Mouse (Mus musculus): ENCODE data around the gene Chd1l.

Gene Chd1l

GRCm38 (mm10) chr3:97609845-97610410, at the start of gene Chd1l:
Gene Chd1l (minus strand): TSS chr3:97610203.
- peak; percentile 78 to 81 for DNase-seq (ENCODE audit: low spot score in 2 of 2)

GRCm38 (mm10) chr3:97659746-97660145, 49.7 kb upstream of the Chd1l start:
- DNase-seq (ENCODE audit: low spot score in 2 of 2) = no peak

DNA sequence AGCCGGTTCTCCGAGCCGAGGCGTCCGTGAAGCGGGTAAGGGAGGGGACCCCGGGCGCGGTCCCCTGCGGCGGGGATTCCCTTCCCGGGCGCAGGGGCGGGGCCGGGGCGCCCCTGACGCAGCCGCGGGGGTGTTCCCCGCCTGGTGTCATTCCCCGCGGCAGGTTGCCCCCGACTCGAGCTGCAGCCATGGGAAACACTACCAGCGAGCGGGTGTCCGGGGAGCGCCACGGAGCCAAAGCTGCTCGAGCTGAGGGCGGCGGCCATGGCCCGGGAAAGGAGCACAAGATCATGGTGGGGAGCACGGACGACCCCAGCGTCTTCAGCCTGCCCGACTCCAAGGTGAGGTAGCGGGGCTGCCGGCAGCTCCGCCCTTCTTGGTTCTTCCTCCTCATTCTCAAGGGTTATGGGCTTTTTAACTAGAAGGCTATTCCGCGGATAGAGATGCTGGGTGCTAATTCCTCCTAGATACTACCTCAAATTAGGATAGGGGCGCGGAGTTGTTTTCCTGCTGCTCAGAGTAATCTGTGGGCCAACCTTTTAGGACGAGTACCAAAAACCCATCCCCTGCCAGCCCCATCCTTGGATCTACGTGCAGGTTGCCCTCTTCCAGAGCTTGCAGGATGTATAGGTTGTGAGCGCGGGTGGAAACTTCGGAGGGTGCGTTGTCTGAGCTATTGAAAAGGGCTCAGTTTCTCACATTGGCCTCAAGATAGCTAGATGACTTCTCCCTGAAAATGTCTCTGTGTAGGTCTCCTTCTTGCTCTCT, 48.6 kb upstream of the Chd1l start:
- peak in 1 of 2 experiments; percentile 73 for DNase-seq (ENCODE audit: low spot score in 2 of 2)

GRCm38 (mm10) chr3:97657655-97658411, 47.8 kb upstream of the Chd1l start, which contains the start of gene Prkab2:
Gene Prkab2 (plus strand): TSS chr3:97658193.
- DNase-seq (ENCODE audit: low spot score in 2 of 2) = peak; percentile 99

GRCm38 (mm10) chr3:97654901-97655300, 44.9 kb upstream of the Chd1l start:
- no peak for DNase-seq (ENCODE audit: low spot score in 2 of 2)

- no peak for DNase-seq (ENCODE audit: low spot score in 2 of 2)
Observed at GRCm38 (mm10) chr3:97653781-97654180, 43.8 kb upstream of the Chd1l start.

GRCm38 (mm10) chr3:97651604-97652003, 41.6 kb upstream of the Chd1l start:
- DNase-seq (ENCODE audit: low spot score in 2 of 2) = no peak

DNA sequence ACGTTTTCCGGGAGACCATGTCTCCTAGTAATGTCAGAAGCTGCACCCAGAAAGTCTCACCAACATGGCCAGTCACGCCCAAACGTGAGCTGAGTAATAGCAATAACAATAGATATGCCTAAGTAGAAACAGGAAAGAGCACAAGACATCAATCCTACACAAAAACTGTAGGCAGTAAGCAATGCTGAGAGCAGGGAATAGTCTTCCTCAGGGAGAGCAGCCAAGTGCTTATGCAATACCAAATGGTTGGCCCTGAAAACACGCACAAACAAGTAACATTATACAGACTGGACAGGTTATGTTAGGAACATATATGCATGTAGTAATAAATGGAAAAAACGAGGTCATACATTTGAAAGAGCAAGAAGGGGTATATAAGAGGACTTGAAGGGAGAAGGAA, 39.5 kb upstream of the Chd1l start:
- DNase-seq (ENCODE audit: low spot score in 2 of 2) = no peak

DNA sequence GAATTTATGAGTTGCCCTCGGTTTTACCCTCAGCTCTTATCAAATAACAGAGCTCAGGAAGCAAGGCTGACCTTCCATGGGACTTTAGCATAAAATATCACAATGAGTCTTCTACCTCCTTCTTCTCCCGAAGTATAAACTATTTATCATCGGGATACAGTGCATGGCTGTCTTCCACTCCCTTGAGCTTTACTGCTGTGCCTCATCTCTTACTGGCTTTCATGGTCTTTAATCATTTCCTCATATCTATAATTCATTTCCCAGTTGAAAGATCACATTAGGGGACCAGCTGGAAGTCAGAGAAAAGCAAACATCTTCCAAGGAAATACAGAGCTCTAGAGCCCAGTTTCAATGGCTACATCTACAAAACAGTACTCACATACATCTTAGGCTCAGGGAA, 39.0 kb upstream of the Chd1l start:
- DNase-seq (ENCODE audit: low spot score in 2 of 2) = no peak

DNA sequence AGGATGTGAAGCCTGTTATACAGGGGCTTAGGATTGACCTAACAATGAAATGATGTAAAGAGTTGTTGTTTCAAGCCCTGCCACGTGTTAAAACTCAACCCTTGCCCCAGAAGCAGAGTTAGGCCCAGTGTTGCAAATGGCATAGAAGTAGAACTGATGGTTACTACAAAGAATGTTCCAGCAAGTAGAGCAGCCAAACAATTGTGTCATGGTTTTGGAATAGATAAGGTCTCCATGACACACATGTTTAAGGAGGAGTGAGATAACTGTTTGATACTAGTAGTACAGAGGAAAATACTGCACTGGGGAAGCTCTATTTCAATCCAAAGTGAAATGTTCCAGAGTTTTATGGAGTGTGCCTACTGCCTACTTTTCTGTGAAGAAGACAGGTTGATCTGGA, 38.5 kb upstream of the Chd1l start:
- DNase-seq (ENCODE audit: low spot score in 2 of 2) = no peak

GRCm38 (mm10) chr3:97642001-97642400, 32.0 kb upstream of the Chd1l start:
- DNase-seq (ENCODE audit: low spot score in 2 of 2) = no peak

- no peak for DNase-seq (ENCODE audit: low spot score in 2 of 2)
Observed at GRCm38 (mm10) chr3:97641396-97641795, 31.4 kb upstream of the Chd1l start.

- DNase-seq (ENCODE audit: low spot score in 2 of 2) = no peak
Observed at GRCm38 (mm10) chr3:97634288-97634761, 24.3 kb upstream of the Chd1l start.

- no peak for DNase-seq (ENCODE audit: low spot score in 2 of 2)
Observed at GRCm38 (mm10) chr3:97633456-97633855, 23.5 kb upstream of the Chd1l start.

DNA sequence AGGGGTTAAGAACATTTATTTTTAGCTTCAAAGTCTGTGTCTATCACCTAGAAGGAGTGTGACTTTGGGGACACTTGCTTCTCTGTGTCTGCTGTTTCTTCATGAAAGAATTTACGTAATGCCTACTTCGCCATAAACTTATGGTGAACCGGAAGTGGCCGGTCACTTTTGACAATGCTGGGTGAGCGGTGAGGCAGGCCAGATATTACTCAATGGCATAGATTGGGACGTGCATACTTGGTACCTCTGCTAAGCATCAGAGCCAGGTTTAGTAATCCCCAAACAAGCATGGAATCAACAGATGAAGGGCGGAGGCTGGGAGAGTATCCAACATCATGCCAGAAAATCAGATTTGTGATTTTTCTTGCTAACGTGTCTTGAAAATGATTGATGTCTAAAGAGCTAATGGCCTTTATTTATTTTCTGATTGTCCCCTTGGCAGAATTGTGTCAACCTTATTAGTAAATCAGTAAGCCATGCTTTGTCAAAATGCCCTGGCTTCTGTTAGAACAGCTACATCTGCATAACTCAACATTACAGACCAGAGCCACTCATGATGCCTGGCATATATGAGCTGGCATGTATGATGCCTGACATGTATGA, 21.4 kb upstream of the Chd1l start:
- no peak for DNase-seq (ENCODE audit: low spot score in 2 of 2)

- DNase-seq (ENCODE audit: low spot score in 2 of 2) = no peak
Observed at GRCm38 (mm10) chr3:97630746-97631145, 20.7 kb upstream of the Chd1l start.

DNA sequence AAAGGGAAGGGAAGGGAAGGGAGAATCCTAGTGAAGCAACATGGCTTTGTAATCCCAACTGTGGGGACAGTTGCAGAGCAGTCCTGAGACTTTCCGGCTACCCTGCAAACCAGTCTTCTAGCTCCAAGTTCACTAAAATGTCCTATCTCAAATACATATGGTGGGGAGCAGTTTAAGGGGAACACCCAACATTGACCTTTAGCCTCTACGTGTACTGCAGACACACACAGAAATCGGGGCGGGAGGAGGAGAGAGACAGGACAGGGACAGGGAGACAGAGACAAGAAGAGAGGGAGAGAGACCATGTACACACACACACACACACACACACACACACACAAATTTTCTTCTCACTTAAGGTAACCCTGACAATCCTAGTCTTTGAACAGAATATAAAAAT, 19.9 kb upstream of the Chd1l start:
- DNase-seq (ENCODE audit: low spot score in 2 of 2) = no peak

- no peak for DNase-seq (ENCODE audit: low spot score in 2 of 2)
Observed at GRCm38 (mm10) chr3:97628391-97629001, 18.5 kb upstream of the Chd1l start, which contains the start of gene Fmo5. Gene Fmo5 (plus strand): TSS chr3:97628804.

- no peak for DNase-seq (ENCODE audit: low spot score in 2 of 2)
Observed at GRCm38 (mm10) chr3:97627893-97628292, 17.9 kb upstream of the Chd1l start.

- no peak for DNase-seq (ENCODE audit: low spot score in 2 of 2)
Observed at GRCm38 (mm10) chr3:97624611-97625010, 14.6 kb upstream of the Chd1l start.

DNA sequence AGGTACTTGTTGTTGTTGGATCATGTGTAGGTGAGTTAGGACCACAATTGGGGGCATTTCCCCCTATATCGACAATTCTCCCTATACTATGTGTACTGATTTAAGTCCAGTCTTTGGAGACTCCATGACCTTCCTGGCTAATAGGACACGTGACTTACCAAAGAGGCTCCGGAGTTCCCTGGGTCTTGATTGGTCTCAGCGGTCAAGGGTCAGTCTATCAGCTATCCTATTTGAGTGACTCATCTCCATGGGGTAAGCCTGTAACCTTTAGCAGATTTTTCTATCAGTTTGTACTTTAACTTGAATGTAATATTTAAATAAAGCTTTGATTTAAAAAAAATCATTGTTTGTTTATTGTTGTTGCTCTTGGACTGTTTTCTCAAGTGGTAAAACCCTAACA, 10.7 kb upstream of the Chd1l start:
- DNase-seq (ENCODE audit: low spot score in 2 of 2) = no peak

DNA sequence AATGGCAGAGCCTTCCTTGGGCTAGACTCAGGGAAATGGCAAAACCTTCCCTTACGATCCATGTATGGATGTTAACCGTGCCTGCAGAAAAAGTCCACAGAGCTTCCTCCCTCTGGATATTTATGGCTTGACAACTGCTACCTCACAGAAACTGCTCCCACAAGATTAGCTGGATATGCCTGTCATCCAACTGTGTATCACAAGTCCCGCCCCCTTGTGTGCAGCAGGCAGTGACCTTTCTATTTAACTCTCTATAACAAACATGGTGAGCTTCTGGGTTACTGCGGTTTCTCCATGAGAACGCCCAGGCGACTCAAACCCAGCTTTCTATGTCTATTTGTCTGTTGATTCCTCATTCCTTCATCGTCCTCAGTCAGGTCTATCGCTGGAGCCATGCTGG, 7.9 kb upstream of the Chd1l start:
- DNase-seq (ENCODE audit: low spot score in 2 of 2) = no peak

All from right cerebral cortex, postnatal 36 days (tissue).